Mouse (Mus musculus) liver, postnatal 0 days (tissue): ENCODE data around the gene Doc2g. TPM values are rescaled to one million over a fixed set of nuclear protein-coding genes. Genes with fewer than 3 reads are reported as not detected.

Experiments used
- ATAC-seq: fragments of 200-750 bp; cut with Nextera tagmentation; 2 replicates; pipeline ENCODE4 v1.8.0; 2017; ENCODE audit warnings: mild to moderate bottlenecking, moderate library complexity
- DNase-seq: peaks from one replicate; pipeline ENCODE4 v3.0.0-alpha.2; 2016
- H3K27ac ChIP-seq: fragments of 300-500 bp; sonication (generic); 2 replicates; pipeline ENCODE4 v1.5.1; 2014; ENCODE audit warnings: antibody characterized with exemption, moderate library complexity, mild to moderate bottlenecking, low read depth
- H3K27me3 ChIP-seq: fragments of 300-500 bp; sonication (generic); 2 replicates; pipeline ENCODE4 v1.6.1; 2014; ENCODE audit warnings: low read length, control low read depth, mixed read lengths; ENCODE audit not compliant: insufficient read depth
- H3K36me3 ChIP-seq: fragments of 300-500 bp; sonication (generic); replicated peaks from 2 replicates; pipeline ENCODE4 v1.6.1; 2014; ENCODE audit warnings: mild to moderate bottlenecking, control low read depth, low read length, moderate library complexity, mixed read lengths; ENCODE audit not compliant: insufficient read depth
- H3K4me1 ChIP-seq: fragments of 300-500 bp; sonication (generic); 2 replicates; pipeline ENCODE4 v1.6.1; 2014; ENCODE audit warnings: antibody characterized with exemption, mild to moderate bottlenecking, control low read depth; ENCODE audit not compliant: insufficient read depth
- H3K4me2 ChIP-seq: fragments of 300-500 bp; sonication (generic); 2 replicates; pipeline ENCODE4 v1.6.1; 2014; ENCODE audit warnings: low read depth, mild to moderate bottlenecking, low read length, moderate library complexity, mixed read lengths
- H3K4me3 ChIP-seq: fragments of 300-500 bp; sonication (generic); 2 replicates; pipeline ENCODE4 v1.5.1; 2014; ENCODE audit warnings: low read depth, low read length
- H3K9ac ChIP-seq: fragments of 300-500 bp; sonication (generic); replicated peaks from 2 replicates; pipeline ENCODE4 v1.6.1; 2014; ENCODE audit warnings: mild to moderate bottlenecking, moderate library complexity
- H3K9me3 ChIP-seq: fragments of 300-500 bp; sonication (generic); 2 replicates; pipeline ENCODE4 v1.6.1; 2016; ENCODE audit warnings: mild to moderate bottlenecking, control low read depth, low read length, mixed read lengths
- CTCF ChIP-seq: sonication (generic); IDR thresholded peaks from 2 replicates; pipeline ENCODE4 v1.5.1; 2016; ENCODE audit warnings: antibody characterized with exemption, low read depth
- EP300 ChIP-seq: IDR thresholded peaks from 2 replicates; pipeline ENCODE4 v1.6.1; 2016; ENCODE audit warnings: antibody characterized with exemption, low read depth, mild to moderate bottlenecking
- WGBS: fragments of 180-500 bp; shearing (Covaris S2); extraction: QIAGEN DNeasy Blood & Tissue Kit; methylation state at CpG from one replicate; pipeline ENCODE4 v1.1.7; 2014; ENCODE audit not compliant: insufficient replicate concordance; 5-methylcytosine and 5-hydroxymethylcytosine counted together
- polyA plus RNA-seq: library from polyadenylated mRNA; unstranded; fragments of >200 nt; fragmentation: Nextera tagmentation; extraction: Ambion mirVana; gene quantifications from 2 replicates; pipeline ENCODE4 v1.2.1, GENCODE M21; 2015

Gene Doc2g
- polyA plus RNA-seq, 1 experiment from 2014 or later, result 0.74 TPM

DNA sequence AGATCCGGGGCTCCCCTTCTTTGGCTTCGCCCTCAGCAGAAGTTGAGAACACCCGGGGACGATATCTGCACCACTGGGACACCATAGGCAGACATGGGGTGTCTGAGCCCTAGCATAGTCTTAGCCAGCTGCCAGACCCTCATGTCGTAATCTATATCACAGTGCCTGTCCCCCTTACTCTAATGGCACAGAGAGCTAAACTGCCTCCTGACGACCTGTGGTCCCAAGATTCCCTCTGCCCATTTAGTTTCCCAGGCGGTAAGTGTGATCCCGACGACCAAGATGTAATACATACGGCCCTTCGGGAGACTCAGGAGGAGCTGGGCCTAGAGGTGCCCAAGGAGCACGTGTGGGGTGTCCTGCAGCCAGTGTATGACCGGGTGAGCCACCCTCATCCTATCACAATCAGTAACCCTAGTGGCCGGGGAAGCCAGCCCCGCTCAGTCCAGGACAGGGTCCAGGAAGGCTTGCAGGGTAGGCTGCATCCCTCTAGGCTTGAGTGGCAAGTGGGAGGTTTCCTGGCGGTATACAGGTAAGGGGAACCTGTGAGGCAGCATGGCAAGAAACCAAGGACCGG lies 2.1 kb upstream of the Doc2g start:
- Histone ChIP-seq H3K9me3 (no peaks in the 10 kb centered on the region), H3K4me2 (peak overlapping the region; percentile 100), H3K4me1 (peaks cover 14% of the 10 kb centered on the region), H3K4me3 (peak overlapping the region; percentile 80), H3K9ac (peak overlapping the region; percentile 83), H3K27ac (peak overlapping the region; percentile 97), H3K27me3 (no peaks in the 10 kb centered on the region), H3K36me3 (0 out of 2 replicates have a peak, but pooled peaks cover 6% of the 10 kb centered on the region)
- ATAC-seq, result peak; percentile 3; the same call in 1 of the 2 replicates
- WGBS, result 25% methylated on average over 17 of the region's 17 CpGs
- TF ChIP-seq CTCF (no peak), EP300 (no peak)
- DNase-seq, result no peak

DNA sequence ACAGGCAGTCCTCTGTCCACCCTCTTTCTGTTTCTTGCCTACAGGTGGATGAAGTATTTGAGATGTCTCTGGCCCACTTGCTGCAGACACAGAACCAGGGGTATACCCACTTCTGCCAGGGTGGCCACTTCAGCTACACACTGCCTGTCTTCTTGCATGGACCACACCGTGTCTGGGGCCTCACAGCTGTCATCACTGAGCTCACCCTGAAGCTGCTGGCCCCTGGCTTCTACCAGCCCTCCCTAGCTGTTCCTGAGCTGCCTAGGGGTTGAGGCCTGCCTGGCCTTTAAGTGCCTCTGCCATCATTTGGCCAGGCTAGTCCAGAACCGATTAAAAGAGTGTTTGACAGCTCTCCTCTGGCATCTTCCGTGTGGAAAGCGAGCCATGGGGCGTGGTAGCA lies 1.4 kb upstream of the Doc2g start:
- no peak overlapping the region for H3K9ac ChIP-seq

GRCm38 (mm10) chr19:4003641-4004040 lies 528 bp downstream of the Doc2g start:
- DNase-seq (no peak), ATAC-seq (no peak)
- 79% methylated on average over 12 of the region's 12 CpGs for whole genome bisulfite sequencing
- H3K27me3 ChIP-seq, result no peaks in the 10 kb centered on the region
- H3K27ac ChIP-seq, result no peak overlapping the region
- no peak overlapping the region for H3K9ac ChIP-seq
- TF ChIP-seq EP300 (no peak), CTCF (no peak)
- H3K9me3 ChIP-seq, result no peaks in the 10 kb centered on the region
- H3K4me2 ChIP-seq, result no peak overlapping the region
- no peak overlapping the region for H3K4me3 ChIP-seq
- peaks cover 14% of the 10 kb centered on the region for H3K4me1 ChIP-seq
- H3K36me3 ChIP-seq, result peaks cover 32% of the 10 kb centered on the region

More for the DNA sequence above, 1.4 kb upstream of the Doc2g start:
- Histone ChIP-seq H3K36me3 (peaks cover 13% of the 10 kb centered on the region; the same call in 1 of the 2 replicates), H3K4me2 (no peak overlapping the region), H3K4me3 (no peak overlapping the region), H3K27me3 (no peaks in the 10 kb centered on the region), H3K4me1 (peaks cover 14% of the 10 kb centered on the region), H3K9me3 (no peaks in the 10 kb centered on the region), H3K27ac (no peak overlapping the region)
- 88% methylated on average over 5 of the region's 5 CpGs for WGBS
- no peak for DNase-seq
- ATAC-seq, result no peak
- TF ChIP-seq EP300 (no peak), CTCF (no peak)

DNA sequence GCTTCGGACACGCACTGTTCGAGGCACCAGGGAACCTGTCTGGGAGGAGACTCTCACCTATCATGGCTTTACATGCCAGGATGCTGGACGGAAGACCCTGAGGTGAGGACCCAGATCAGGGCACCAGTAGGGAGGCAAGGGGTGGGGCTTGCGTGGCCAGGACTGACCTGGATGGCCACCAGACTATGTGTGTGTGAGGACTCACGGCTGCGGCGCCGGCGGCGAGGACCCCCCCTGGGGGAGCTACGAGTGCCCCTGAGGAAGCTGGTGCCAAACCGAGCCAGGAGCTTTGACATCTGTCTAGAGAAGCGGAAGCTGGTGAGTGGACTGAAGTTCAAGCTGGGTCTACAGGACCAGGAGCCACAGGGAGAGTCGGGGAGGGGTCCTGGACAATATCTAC lies 1.2 kb downstream of the Doc2g start:
- Histone ChIP-seq H3K9ac (no peak overlapping the region), H3K4me2 (no peak overlapping the region), H3K9me3 (no peaks in the 10 kb centered on the region), H3K27me3 (no peaks in the 10 kb centered on the region), H3K27ac (no peak overlapping the region), H3K4me3 (no peak overlapping the region), H3K36me3 (peaks cover 38% of the 10 kb centered on the region), H3K4me1 (peaks cover 11% of the 10 kb centered on the region)
- TF ChIP-seq CTCF (no peak), EP300 (no peak)
- peak; percentile 13 for DNase-seq
- no peak for ATAC-seq
- WGBS, result 90% methylated on average over 15 of the region's 15 CpGs

- Histone ChIP-seq H3K27me3 (no peaks in the 10 kb centered on the region), H3K27ac (no peak overlapping the region), H3K4me2 (no peak overlapping the region), H3K9me3 (no peaks in the 10 kb centered on the region), H3K9ac (no peak overlapping the region), H3K4me1 (peaks cover 11% of the 10 kb centered on the region), H3K36me3 (peaks cover 44% of the 10 kb centered on the region), H3K4me3 (no peak overlapping the region)
- peak; percentile 11 for DNase-seq
- TF ChIP-seq CTCF, result no peak
- TF ChIP-seq EP300, result no peak
- no peak for ATAC-seq
- WGBS, result 82% methylated on average over 9 of the region's 9 CpGs
Measured at GRCm38 (mm10) chr19:4005091-4005490, 2.0 kb downstream of the Doc2g start.

GRCm38 (mm10) chr19:4005971-4006370 lies 2.9 kb downstream of the Doc2g start:
- Histone ChIP-seq H3K36me3 (peaks cover 46% of the 10 kb centered on the region), H3K9ac (no peak overlapping the region), H3K27me3 (no peaks in the 10 kb centered on the region), H3K4me1 (peaks cover 6% of the 10 kb centered on the region), H3K4me3 (no peak overlapping the region), H3K4me2 (no peak overlapping the region), H3K9me3 (no peaks in the 10 kb centered on the region), H3K27ac (no peak overlapping the region)
- DNase-seq, result no peak
- ATAC-seq, result no peak
- WGBS, result 90% methylated on average over 8 of the region's 8 CpGs
- TF ChIP-seq EP300, result no peak
- TF ChIP-seq CTCF, result no peak

DNA sequence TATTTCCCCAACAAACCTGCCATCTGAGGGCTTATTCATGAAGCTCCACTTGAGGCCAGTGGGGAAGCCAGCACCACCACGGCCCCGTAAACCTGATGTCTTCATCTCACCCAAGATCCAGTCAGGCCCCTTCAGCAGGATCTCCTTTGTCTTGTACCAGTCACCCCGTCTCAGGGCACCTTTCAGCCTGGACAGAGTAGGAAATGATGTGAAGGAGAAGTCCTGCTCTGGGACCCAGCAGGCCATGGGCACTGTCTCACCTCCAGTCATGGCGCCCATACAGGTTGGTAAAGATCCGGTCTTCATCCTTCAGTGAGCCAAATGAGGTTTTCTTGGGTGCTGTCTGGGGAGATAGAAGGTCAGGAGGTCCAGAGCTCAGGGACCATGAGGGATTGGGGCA lies 8.0 kb downstream of the Doc2g start:
- no peak overlapping the region for H3K9ac ChIP-seq
- DNase-seq (no peak), ATAC-seq (no peak)
- H3K4me1 ChIP-seq, result peaks cover 6% of the 10 kb centered on the region
- H3K36me3 ChIP-seq, result peaks cover 42% of the 10 kb centered on the region
- H3K27me3 ChIP-seq, result no peaks in the 10 kb centered on the region
- peak overlapping the region; percentile 79; the same call in 1 of the 2 replicates for H3K4me2 ChIP-seq
- no peak overlapping the region for H3K4me3 ChIP-seq
- WGBS, result 89% methylated on average over 5 of the region's 5 CpGs
- H3K9me3 ChIP-seq, result no peaks in the 10 kb centered on the region
- no peak for TF ChIP-seq EP300
- no peak for TF ChIP-seq CTCF
- H3K27ac ChIP-seq, result no peak overlapping the region
